Mouse (Mus musculus): ENCODE measurements around the gene Evl. TPM values are rescaled to one million over a fixed set of nuclear protein-coding genes. Genes with fewer than 3 reads are reported as not detected.

Gene Evl
- polyA plus RNA-seq, 1 experiment from 2014 or later, result 42.5 TPM

DNA sequence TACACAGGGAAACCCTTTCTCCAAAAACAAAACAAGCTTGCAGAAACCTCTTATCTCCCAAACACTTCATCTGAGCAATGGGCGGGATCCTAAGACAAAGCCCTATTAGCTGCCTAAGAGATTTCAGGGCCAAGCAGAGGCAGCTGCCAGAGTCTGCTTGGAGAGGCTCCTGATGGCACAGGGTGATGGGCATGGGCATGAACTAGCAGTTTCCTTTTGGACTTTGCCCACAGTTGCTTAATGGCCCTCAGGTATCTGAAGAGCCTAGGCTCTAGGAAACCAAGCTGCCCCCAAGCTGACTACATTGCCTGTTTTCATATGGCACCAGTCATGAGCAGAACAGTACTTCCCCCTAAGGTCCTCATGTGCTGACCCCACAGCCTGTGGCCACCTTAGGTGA lies 139.7 kb downstream of the Evl start:
- WGBS, result 70% methylated on average over 1 of the region's 1 CpGs
- no peak for DNase-seq (ENCODE audit: low spot score)
- no peak overlapping the region for H3K27ac ChIP-seq
- peaks cover 8% of the 10 kb centered on the region for H3K4me1 ChIP-seq
- H3K36me3 ChIP-seq, result 0 out of 2 replicates have a peak, but pooled peaks cover 6% of the 10 kb centered on the region
- no peak overlapping the region for H3K4me3 ChIP-seq
- no peaks in the 10 kb centered on the region for H3K9me3 ChIP-seq
- H3K27me3 ChIP-seq (ENCODE audit: insufficient read depth, poor library complexity, severe bottlenecking), result no peaks in the 10 kb centered on the region

DNA sequence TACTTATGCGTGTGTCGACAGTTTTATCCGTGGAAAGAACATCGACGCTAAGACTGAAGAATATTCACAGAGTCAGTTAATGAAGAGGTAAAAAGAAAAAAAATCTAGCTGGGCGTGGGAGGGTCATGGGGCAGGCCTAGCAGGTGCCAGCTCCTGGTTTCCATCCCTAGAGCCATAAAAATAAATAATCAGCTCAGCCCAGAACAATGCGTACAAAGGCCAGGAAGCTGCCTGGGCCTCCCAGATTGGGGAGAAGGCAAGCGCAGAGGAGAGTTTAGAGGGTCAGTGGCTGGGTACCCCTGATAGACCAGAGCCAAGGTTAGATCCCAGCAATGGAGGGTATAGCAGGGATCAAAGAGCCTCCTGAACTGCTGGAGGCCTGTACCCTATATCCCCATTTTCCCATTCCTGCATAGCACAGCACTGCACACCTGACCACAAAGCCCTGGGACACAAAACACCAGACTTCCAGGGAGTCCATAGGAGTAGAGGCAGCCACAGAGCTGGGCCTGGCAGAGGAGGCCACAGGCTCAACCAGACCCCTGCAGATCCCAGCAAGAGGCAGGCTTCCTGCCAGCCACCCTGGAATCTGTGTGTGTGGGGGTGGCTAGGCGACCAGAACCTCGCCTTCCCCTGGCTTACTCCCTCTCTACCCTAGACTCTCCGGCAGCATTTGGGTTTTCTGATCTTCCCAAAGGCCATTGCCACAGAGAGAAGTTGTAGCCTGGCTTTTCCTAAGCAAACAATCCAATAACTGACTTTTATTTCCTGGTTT lies 144.4 kb downstream of the Evl start:
- no peaks in the 10 kb centered on the region for H3K9me3 ChIP-seq
- peaks cover 44% of the 10 kb centered on the region for H3K27me3 ChIP-seq (ENCODE audit: insufficient read depth, poor library complexity, severe bottlenecking)
- peaks cover 28% of the 10 kb centered on the region for H3K4me1 ChIP-seq
- DNase-seq (ENCODE audit: low spot score), result no peak
- 71% methylated on average over 11 of the region's 11 CpGs for WGBS
- no peak overlapping the region for H3K27ac ChIP-seq
- H3K36me3 ChIP-seq, result no peaks in the 10 kb centered on the region
- no peak overlapping the region for H3K4me3 ChIP-seq

DNA sequence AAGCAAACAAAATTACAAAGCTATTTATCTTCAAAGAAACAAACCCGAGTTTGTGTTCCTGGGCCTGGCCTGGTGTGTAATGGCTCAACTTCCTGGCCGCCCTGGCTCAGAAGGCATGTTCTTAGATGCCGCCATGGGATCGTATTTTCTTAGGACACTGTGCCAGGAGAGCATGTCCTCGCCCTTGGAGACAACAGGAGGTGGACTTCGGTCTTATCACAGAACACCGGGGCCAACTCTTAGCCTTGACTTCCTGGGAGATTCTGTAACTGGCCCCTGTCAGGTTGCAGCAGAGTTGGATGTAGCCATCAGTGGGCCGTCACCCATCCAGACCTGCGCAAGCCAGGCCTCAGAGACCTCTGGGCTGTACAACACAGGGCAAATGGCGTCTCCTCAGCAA lies 145.1 kb downstream of the Evl start:
- DNase-seq (ENCODE audit: low spot score), result no peak
- Histone ChIP-seq H3K36me3 (no peaks in the 10 kb centered on the region), H3K4me1 (peaks cover 28% of the 10 kb centered on the region), H3K27me3 (ENCODE audit: insufficient read depth, poor library complexity, severe bottlenecking) (peaks cover 51% of the 10 kb centered on the region), H3K9me3 (no peaks in the 10 kb centered on the region), H3K4me3 (no peak overlapping the region), H3K27ac (no peak overlapping the region)
- WGBS, result 69% methylated on average over 10 of the region's 10 CpGs

DNA sequence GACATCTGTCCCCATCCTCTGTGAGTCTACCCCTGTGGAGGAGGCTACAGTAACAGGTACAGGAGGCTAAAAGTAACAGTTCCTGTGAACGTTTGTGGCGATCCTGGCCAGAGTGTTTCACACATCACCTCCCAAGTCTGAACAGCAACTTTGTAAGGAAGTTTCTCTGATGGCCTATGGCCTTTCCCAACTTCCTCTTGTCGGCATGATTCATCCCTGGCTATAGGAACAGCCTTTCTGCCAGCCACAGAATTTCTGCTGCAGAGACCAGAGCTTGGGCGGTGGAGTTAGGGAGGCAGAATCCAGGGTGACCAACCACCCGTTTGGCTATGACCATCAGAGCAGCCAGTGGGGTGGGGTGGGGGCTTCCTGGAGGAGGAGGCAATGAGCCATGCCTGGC lies 145.5 kb downstream of the Evl start:
- Histone ChIP-seq H3K36me3 (no peaks in the 10 kb centered on the region), H3K9me3 (no peaks in the 10 kb centered on the region), H3K4me1 (peaks cover 28% of the 10 kb centered on the region), H3K4me3 (no peak overlapping the region), H3K27me3 (ENCODE audit: insufficient read depth, poor library complexity, severe bottlenecking) (peaks cover 55% of the 10 kb centered on the region), H3K27ac (no peak overlapping the region)
- WGBS, result 59% methylated on average over 5 of the region's 5 CpGs
- DNase-seq (ENCODE audit: low spot score), result no peak

DNA sequence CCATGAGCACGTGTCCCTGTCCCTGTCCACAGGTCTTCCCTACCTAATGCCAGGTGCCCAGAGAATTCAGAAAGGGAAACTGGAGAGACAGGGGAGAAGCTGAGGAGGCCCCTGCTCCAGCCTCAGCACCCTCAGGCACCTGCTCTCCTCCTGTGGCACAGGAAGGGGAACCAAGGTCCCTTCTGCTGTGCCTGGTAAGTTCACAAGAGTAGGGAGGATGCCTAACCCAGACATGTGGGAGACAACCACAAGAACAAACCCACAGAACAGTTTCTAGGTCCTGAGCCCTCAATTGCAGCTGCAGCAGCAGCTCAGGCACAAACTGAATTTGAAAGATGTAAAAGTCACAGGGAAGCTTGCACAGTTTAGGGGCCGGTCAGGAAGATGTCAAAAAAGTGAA lies 146.7 kb downstream of the Evl start:
- Histone ChIP-seq H3K36me3 (no peaks in the 10 kb centered on the region), H3K4me1 (peaks cover 28% of the 10 kb centered on the region), H3K9me3 (no peaks in the 10 kb centered on the region), H3K27ac (no peak overlapping the region), H3K4me3 (no peak overlapping the region), H3K27me3 (ENCODE audit: insufficient read depth, poor library complexity, severe bottlenecking) (peaks cover 61% of the 10 kb centered on the region)
- no peak for DNase-seq (ENCODE audit: low spot score)
- 46% methylated on average over 2 of the region's 2 CpGs for WGBS

GRCm38 (mm10) chr12:108702185-108702584 lies 147.7 kb downstream of the Evl start, which contains the start of gene Degs2:
TSS of gene Degs2 (minus strand) at chr12:108702315.
- Histone ChIP-seq H3K4me3 (peak within 1 kb of the TSS; percentile 47), H3K36me3 (no peaks in the 10 kb centered on the region), H3K9me3 (no peaks in the 10 kb centered on the region), H3K27me3 (ENCODE audit: insufficient read depth, poor library complexity, severe bottlenecking) (peaks cover 61% of the 10 kb centered on the region), H3K4me1 (peaks cover 28% of the 10 kb centered on the region), H3K27ac (no peak within 1 kb of the TSS)
- under 1% methylated on average over 32 of the region's 32 CpGs for whole genome bisulfite sequencing
- DNase-seq (ENCODE audit: low spot score), result no peak

GRCm38 (mm10) chr12:108705486-108705885 lies 151.0 kb downstream of the Evl start:
- H3K9me3 ChIP-seq, result no peaks in the 10 kb centered on the region
- H3K36me3 ChIP-seq, result no peaks in the 10 kb centered on the region
- no peak for DNase-seq (ENCODE audit: low spot score)
- H3K27me3 ChIP-seq (ENCODE audit: insufficient read depth, poor library complexity, severe bottlenecking), result peaks cover 51% of the 10 kb centered on the region
- WGBS, result 83% methylated on average over 6 of the region's 6 CpGs
- peaks cover 15% of the 10 kb centered on the region for H3K4me1 ChIP-seq
- H3K4me3 ChIP-seq, result no peak overlapping the region
- no peak overlapping the region for H3K27ac ChIP-seq

GRCm38 (mm10) chr12:108706129-108706528 lies 151.6 kb downstream of the Evl start:
- no peak for DNase-seq (ENCODE audit: low spot score)
- H3K36me3 ChIP-seq, result no peaks in the 10 kb centered on the region
- H3K4me3 ChIP-seq, result no peak overlapping the region
- peaks cover 45% of the 10 kb centered on the region for H3K27me3 ChIP-seq (ENCODE audit: insufficient read depth, poor library complexity, severe bottlenecking)
- no peak overlapping the region for H3K27ac ChIP-seq
- peaks cover 15% of the 10 kb centered on the region for H3K4me1 ChIP-seq
- no peaks in the 10 kb centered on the region for H3K9me3 ChIP-seq
- 38% methylated on average over 7 of the region's 7 CpGs for WGBS

GRCm38 (mm10) chr12:108709386-108709785 lies 154.9 kb downstream of the Evl start:
- no peak for DNase-seq (ENCODE audit: low spot score)
- WGBS, result 77% methylated on average over 6 of the region's 6 CpGs

DNA sequence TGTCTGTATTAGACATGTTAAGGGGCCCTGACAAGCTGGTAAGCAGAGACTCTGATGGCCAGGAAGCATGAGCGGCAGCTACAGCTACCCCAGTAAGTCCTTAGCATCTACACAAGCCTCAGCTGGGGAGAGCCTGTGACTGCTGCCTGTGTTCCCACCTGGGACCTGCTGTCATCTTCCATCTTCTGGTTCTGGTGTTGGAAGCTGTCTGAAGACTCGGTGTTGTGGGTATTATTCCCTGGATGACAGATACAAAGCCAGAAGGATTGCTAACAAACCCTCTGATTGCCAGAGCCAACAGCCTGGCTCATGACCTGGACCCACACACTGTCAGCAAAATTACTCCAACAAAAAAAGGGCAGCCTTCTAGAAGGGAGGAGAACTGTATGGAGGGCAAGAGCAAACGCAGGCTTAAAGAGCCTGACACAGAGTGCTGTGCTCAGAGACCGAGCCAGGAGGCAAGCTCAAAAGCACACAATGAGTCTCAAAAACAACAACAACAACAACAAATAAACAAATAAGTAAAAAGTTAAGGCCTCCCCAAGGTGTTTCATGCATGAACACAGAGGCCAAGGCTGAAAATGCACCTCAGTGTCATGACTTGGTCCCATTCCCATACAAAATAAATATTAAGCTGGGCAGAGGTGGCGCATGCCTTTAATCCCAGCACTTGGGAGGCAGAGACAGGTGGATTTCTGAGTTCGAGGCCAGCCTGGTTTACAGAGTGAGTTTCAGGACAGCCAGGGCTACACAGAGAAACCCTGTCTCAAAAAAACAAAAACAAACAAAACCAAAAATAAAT lies 155.6 kb downstream of the Evl start:
- no peaks in the 10 kb centered on the region for H3K9me3 ChIP-seq
- no peaks in the 10 kb centered on the region for H3K4me1 ChIP-seq
- peak; percentile 72 for DNase-seq (ENCODE audit: low spot score)
- H3K4me3 ChIP-seq, result no peak overlapping the region
- no peaks in the 10 kb centered on the region for H3K36me3 ChIP-seq
- WGBS, result 82% methylated on average over 6 of the region's 6 CpGs
- H3K27ac ChIP-seq, result no peak overlapping the region
- H3K27me3 ChIP-seq (ENCODE audit: insufficient read depth, poor library complexity, severe bottlenecking), result peaks cover 5% of the 10 kb centered on the region; the same call in 1 of the 2 replicates

More at GRCm38 (mm10) chr12:108709386-108709785, 154.9 kb downstream of the Evl start:
- Histone ChIP-seq H3K36me3 (no peaks in the 10 kb centered on the region), H3K4me3 (no peak overlapping the region), H3K4me1 (no peaks in the 10 kb centered on the region), H3K27me3 (ENCODE audit: insufficient read depth, poor library complexity, severe bottlenecking) (peaks cover 12% of the 10 kb centered on the region), H3K27ac (no peak overlapping the region), H3K9me3 (no peaks in the 10 kb centered on the region)

- Histone ChIP-seq H3K27ac (no peak overlapping the region), H3K27me3 (ENCODE audit: insufficient read depth, poor library complexity, severe bottlenecking) (no peaks in the 10 kb centered on the region), H3K4me1 (no peaks in the 10 kb centered on the region), H3K4me3 (no peak overlapping the region), H3K36me3 (no peaks in the 10 kb centered on the region), H3K9me3 (no peaks in the 10 kb centered on the region)
- DNase-seq (ENCODE audit: low spot score), result peak; percentile 52
- WGBS, result 82% methylated on average over 9 of the region's 9 CpGs
Observed at GRCm38 (mm10) chr12:108710861-108711615, 156.5 kb downstream of the Evl start.

- 60% methylated on average over 4 of the region's 4 CpGs for WGBS
- Histone ChIP-seq H3K27me3 (ENCODE audit: insufficient read depth, poor library complexity, severe bottlenecking) (no peaks in the 10 kb centered on the region), H3K27ac (no peak overlapping the region)
Observed at GRCm38 (mm10) chr12:108712481-108712880, 158.0 kb downstream of the Evl start.

More at GRCm38 (mm10) chr12:108712481-108712880, 158.0 kb downstream of the Evl start:
- Histone ChIP-seq H3K9me3 (no peaks in the 10 kb centered on the region), H3K36me3 (0 out of 2 replicates have a peak, but pooled peaks cover 2% of the 10 kb centered on the region), H3K4me3 (no peak overlapping the region), H3K4me1 (no peaks in the 10 kb centered on the region)
- peak; percentile 47 for DNase-seq (ENCODE audit: low spot score)

Measured in heart, embryonic 10.5 days (tissue).